Mouse (Mus musculus) E14TG2a.4 (cell line): Measurements from ENCODE around the gene Psmd3.
A peak's percentile ranks its signal among the peaks of the same experiment; 100 is the strongest.

ENCODE experiments used
- H3K27me3 ChIP-seq: 2 replicates; pipeline ENCODE4 v1.6.1; 2014; ENCODE audit warnings: low read length, control low read depth; ENCODE audit not compliant: insufficient read depth
- H3K36me3 ChIP-seq: 2 replicates; pipeline ENCODE4 v1.6.1; 2014; ENCODE audit warnings: low read length, control low read depth; ENCODE audit not compliant: insufficient read depth
- H3K4me1 ChIP-seq: replicated peaks from 2 replicates; pipeline ENCODE4 v1.6.1; 2014; ENCODE audit warnings: low read depth, low read length, control low read depth
- H3K4me3 ChIP-seq: replicated peaks from 2 replicates; pipeline ENCODE4 v1.5.1; 2014; ENCODE audit warnings: mild to moderate bottlenecking, low read length
- H3K9me3 ChIP-seq: 2 replicates; pipeline ENCODE4 v1.6.1; 2014; ENCODE audit warnings: low read length, control low read depth
- CTCF ChIP-seq: conservative IDR thresholded peaks from 2 replicates; pipeline ENCODE4 v1.5.1; 2014; ENCODE audit warnings: low read length
- NANOG ChIP-seq: IDR thresholded peaks from 2 replicates; pipeline ENCODE4 v1.6.1; 2014; ENCODE audit warnings: borderline replicate concordance, low read length, mixed read lengths
- POU5F1 ChIP-seq: IDR thresholded peaks from 2 replicates; pipeline ENCODE4 v1.6.1; 2014; ENCODE audit warnings: low read length, borderline replicate concordance

The Psmd3 gene

DNA sequence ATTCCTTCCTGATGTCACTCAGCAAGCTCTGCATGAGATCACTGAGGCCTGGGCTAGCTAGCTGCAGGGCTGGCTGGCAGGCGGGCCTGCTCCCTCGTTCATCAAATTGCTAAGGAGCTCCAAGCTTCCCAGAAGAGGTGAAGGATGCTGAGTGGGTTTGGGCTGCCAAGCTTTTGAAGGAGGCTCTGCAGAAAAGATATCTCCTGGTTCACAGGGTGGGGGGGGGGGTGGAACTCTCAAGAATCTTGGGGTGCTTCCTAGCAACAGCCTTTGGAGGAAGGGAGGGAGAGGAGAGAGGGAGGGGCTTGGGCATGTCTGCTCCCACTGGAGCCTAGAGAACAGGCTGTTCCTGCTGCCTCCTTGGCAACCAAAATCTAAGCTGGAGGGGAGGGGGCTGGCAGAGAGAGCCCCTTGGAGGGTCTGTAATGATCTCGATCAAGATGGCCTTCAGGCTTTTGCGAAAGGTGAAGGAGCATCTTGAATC is 56.1 kb downstream of the Psmd3 start:
- peaks cover 7% of the 10 kb centered on the region for H3K9me3 ChIP-seq
- H3K36me3 ChIP-seq, result no peaks in the 10 kb centered on the region
- peak overlapping the region; percentile 24; the same call in 1 of the 2 replicates for H3K4me3 ChIP-seq
- TF ChIP-seq CTCF (no peak), POU5F1 (no peak)
- H3K4me1 ChIP-seq, result peaks cover 60% of the 10 kb centered on the region
- H3K27me3 ChIP-seq, result peaks cover 12% of the 10 kb centered on the region

DNA sequence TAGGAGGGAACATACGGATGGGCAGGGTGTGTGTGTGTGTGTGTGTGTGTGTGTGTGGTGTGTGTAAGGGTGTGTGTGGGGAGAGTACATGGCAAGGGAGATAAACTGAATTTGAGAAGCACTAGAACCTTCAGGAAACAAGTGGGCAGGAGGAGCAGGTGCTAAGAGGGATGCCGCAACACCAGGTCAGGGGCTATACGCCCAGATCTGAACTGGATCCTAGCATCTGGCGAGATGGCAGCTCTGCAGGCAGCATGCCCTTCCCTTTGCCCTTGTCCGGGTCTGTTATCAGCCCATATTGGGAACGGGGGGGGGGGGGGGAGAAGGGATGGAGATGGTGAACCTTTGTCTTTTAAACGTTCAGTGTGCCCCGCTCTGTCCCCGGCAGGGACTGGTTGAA is 56.6 kb downstream of the Psmd3 start:
- Histone ChIP-seq H3K9me3 (peaks cover 7% of the 10 kb centered on the region), H3K4me1 (peaks cover 65% of the 10 kb centered on the region), H3K27me3 (peaks cover 12% of the 10 kb centered on the region), H3K36me3 (no peaks in the 10 kb centered on the region), H3K4me3 (0 out of 2 replicates have a peak overlapping the region, but pooled peaks have one; percentile 10)
- TF ChIP-seq NANOG (no peak), POU5F1 (no peak), CTCF (no peak)

DNA sequence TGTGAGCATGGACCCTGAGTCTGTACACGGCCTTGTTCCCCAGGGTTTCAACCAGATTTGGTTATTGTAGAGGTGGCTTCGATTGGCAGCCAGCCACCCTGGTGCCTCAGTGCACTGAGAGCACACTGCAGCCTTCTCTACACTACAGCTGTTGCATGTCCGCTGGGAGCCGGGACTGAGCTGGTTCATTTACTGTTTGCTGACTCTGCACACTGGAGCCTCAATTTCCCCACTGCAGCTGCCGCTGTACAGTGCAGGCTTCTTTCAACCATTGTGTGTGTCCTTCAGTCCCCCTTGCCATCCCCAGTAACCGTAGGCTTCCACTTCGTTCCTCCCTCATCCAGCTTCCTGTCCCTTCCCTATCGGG is 57.7 kb downstream of the Psmd3 start:
- Histone ChIP-seq H3K9me3 (no peaks in the 10 kb centered on the region), H3K36me3 (no peaks in the 10 kb centered on the region), H3K4me3 (peak overlapping the region; percentile 86), H3K4me1 (peaks cover 72% of the 10 kb centered on the region), H3K27me3 (peaks cover 12% of the 10 kb centered on the region)
- TF ChIP-seq NANOG (no peak), POU5F1 (no peak), CTCF (no peak)

DNA sequence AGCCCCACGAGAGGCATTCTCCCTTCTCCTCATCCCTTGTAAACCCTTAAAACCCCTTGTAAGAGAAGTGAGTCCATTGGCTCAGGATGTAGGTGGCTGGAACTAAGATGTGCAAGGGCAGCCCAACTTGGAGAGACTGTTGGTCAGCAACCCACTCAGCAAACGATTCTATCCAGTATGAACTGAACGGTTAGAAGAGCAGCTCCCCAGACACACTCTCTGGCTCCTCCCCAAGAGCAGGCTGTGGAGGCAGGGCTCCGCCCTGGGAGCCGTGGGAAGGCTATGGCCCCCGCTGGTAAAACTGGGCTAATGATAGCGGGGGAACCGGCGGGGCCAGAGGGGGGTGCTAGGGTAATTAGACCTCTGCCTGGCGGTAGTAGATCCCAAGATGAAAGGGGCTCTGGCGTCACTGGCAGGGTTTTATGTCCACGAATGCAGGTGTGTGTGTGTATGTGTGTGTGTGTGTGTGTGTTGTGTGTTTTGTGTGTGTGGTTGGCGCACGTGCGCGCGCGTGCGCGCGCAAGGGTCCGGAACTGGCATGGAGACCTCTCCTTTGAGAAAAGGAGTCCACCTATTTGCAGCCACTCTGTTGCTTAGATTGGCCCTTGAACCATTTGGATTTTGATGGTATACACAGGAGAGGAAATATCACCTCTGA is 58.2 kb downstream of the Psmd3 start, which contains the start of gene Thra:
TSS of gene Thra (plus strand) at position 246 of the 658 bp plus-strand sequence.
- peak within 1 kb of the TSS; percentile 86 for H3K4me3 ChIP-seq
- TF ChIP-seq NANOG (no peak), POU5F1 (no peak), CTCF (no peak)
- H3K4me1 ChIP-seq, result peaks cover 74% of the 10 kb centered on the region
- no peaks in the 10 kb centered on the region for H3K9me3 ChIP-seq
- H3K36me3 ChIP-seq, result no peaks in the 10 kb centered on the region
- H3K27me3 ChIP-seq, result peaks cover 12% of the 10 kb centered on the region

DNA sequence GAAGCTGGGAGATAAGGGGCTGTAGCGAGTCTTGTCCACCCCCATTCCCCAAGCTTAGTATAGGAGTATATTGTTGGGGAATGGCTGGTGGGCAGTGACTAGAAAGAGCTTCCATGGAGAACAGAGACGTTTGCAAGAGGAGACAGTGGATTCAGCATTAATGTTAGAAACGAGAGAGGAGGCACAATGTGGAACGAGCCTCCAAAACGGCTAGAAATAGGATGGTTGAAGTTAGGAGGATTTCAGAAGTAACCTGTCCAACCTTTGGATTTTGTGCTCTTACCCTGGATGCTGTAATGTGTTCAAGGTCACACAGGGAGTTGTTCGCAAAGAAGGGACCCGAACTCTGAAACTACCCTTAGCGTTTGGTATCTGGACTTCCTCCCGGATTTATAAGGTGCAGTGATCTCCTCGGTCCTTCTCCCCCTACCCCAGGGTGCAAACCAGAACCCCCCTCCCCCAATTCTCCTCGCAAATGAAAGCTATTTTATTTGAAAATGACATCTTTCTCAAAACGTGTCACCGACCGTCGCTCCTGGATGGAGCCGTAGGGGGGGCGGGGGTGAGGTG is 58.8 kb downstream of the Psmd3 start:
- peaks cover 12% of the 10 kb centered on the region for H3K27me3 ChIP-seq
- peaks cover 78% of the 10 kb centered on the region for H3K4me1 ChIP-seq
- H3K36me3 ChIP-seq, result no peaks in the 10 kb centered on the region
- H3K4me3 ChIP-seq, result peak overlapping the region; percentile 86
- TF ChIP-seq POU5F1 (no peak), NANOG (no peak), CTCF (no peak)
- no peaks in the 10 kb centered on the region for H3K9me3 ChIP-seq

DNA sequence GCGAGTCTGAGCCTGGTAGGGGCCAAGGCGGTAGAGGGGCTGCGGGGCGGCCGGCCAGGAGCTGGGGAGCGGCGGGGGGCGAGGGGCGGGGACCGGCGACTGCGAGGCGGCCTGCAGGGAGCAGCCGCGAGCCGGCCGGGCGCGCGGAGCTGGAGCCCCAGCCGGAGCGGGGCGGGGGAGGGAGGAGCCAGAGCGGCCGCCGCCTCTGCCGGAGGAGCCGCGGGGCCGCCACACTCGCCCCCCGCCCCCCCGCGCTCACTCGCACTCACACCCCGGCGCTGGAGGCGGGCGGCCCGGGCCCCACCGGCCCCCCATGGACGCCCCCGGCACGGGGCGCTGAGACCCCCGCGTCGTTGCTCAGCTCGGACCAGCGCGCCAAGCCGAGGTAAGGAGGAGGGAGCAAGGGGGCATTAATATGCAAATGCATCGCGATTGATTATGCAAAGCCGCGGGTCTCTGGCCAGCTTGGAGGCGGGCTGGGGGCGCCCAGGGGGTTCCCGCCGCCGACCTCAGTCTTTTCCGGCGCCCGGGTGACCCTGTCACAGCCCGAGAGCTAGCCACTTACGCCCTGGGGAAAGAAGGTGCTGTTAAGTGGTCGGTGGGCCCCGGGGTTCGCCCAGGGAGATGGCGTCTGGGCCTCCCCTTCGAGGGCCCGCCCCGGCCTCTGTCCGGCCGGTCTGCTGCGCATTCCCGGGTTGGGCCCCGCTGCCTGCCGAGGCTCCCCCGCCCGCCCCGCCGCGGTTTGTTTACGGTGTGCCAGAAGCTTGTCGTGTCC is 59.5 kb downstream of the Psmd3 start:
- H3K4me3 ChIP-seq, result peak overlapping the region; percentile 86
- no peaks in the 10 kb centered on the region for H3K36me3 ChIP-seq
- peaks cover 14% of the 10 kb centered on the region for H3K27me3 ChIP-seq
- H3K9me3 ChIP-seq, result no peaks in the 10 kb centered on the region
- peak; percentile 72; the same call in 1 of the 2 replicates for TF ChIP-seq POU5F1
- TF ChIP-seq NANOG, result no peak
- H3K4me1 ChIP-seq, result peaks cover 84% of the 10 kb centered on the region

DNA sequence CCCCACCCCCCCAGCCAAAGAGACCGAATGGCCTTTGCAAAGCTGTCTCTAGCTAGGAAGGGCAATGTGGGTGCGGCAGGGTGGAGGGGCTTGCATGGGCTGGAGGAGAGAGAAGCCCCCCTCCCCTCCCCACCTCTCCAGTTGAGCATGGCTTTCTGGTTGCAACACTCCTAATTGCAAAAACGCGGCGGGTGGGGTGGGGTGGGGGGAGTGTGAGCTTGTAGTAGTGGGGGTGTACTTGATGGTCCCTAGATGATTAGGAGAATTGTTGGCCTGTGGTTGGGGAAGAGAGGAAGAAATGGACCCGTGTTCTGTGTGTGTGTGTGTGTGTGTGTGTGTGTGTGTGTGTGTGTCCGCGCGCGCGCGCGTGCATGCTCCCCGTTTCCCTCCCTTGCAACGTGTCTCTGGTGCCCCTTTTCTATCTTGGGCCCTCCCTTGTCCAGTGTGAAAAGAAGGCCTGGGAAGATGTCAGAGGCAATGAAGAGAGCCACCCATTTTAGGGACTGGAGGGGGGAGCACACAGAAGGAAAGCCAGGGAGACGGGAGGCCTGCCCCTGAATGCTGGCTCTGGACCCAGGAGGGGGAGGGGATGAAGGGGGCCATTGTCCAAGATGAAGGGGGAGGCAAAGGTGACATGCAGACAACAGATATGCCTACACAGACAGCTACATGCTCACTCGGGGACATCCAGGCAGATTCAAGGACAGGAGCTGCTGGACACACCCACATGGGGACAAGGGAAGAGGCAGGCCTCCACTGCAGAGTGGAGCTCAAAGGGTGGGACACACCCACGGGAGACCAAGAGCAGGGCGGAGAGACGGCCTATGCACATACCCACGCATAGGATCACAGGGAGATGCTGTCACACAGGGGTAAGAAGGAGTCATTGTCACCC is 60.3 kb downstream of the Psmd3 start:
- H3K4me3 ChIP-seq, result peak overlapping the region; percentile 86
- peaks cover 90% of the 10 kb centered on the region for H3K4me1 ChIP-seq
- peaks cover 15% of the 10 kb centered on the region for H3K27me3 ChIP-seq
- H3K36me3 ChIP-seq, result no peaks in the 10 kb centered on the region
- no peaks in the 10 kb centered on the region for H3K9me3 ChIP-seq
- TF ChIP-seq CTCF (no peak), POU5F1 (no peak), NANOG (no peak)
